Mouse (Mus musculus) limb, embryonic 12.5 days (tissue): ENCODE measurements around the gene Gfra1. TPM values are rescaled to one million over a fixed set of nuclear protein-coding genes. Genes with fewer than 3 reads are reported as not detected.

ENCODE experiments used
- ATAC-seq: fragments of 200-750 bp; cut with Nextera tagmentation; 2 replicates; pipeline ENCODE4 v1.8.0; 2017; ENCODE audit warnings: low read depth, moderate TSS enrichment; ENCODE audit not compliant: insufficient number of reproducible peaks, insufficient read depth, low FRiP score, low TSS enrichment
- H3K27ac ChIP-seq: fragments of 300-500 bp; sonication (generic); 2 replicates; pipeline ENCODE4 v1.5.1; 2016; ENCODE audit warnings: mild to moderate bottlenecking, moderate library complexity
- H3K27me3 ChIP-seq: fragments of 300-500 bp; sonication (generic); 2 replicates; pipeline ENCODE4 v1.6.1; 2016; ENCODE audit warnings: mild to moderate bottlenecking, moderate library complexity
- H3K36me3 ChIP-seq: fragments of 300-500 bp; sonication (generic); 2 replicates; pipeline ENCODE4 v1.6.1; 2016; ENCODE audit warnings: mild to moderate bottlenecking, moderate library complexity
- H3K4me1 ChIP-seq: fragments of 300-500 bp; sonication (generic); replicated peaks from 2 replicates; pipeline ENCODE4 v1.6.1; 2016
- H3K4me2 ChIP-seq: fragments of 300-500 bp; sonication (generic); 2 replicates; pipeline ENCODE4 v1.6.1; 2016; ENCODE audit warnings: mild to moderate bottlenecking, moderate library complexity
- H3K4me3 ChIP-seq: fragments of 300-500 bp; sonication (generic); replicated peaks from 2 replicates; pipeline ENCODE4 v1.5.1; 2016; ENCODE audit warnings: mild to moderate bottlenecking
- H3K9ac ChIP-seq: fragments of 300-500 bp; sonication (generic); replicated peaks from 2 replicates; pipeline ENCODE4 v1.6.1; 2016; ENCODE audit warnings: mild to moderate bottlenecking, moderate library complexity
- H3K9me3 ChIP-seq: fragments of 300-500 bp; sonication (generic); 2 replicates; pipeline ENCODE4 v1.6.1; 2016; ENCODE audit warnings: mild to moderate bottlenecking, moderate library complexity
- WGBS: fragments of 180-500 bp; shearing (Covaris S2); methylation state at CpG from one replicate; pipeline ENCODE4 v1.1.7; 2016; 5-methylcytosine and 5-hydroxymethylcytosine counted together
- polyA plus RNA-seq: library from polyadenylated mRNA; unstranded; fragments of >200 nt; fragmentation: Nextera tagmentation; extraction: Ambion mirVana; gene quantifications from 2 replicates; pipeline ENCODE4 v1.2.1, GENCODE M21; 2016

The Gfra1 gene
- polyA plus RNA-seq, 1 experiment from 2014 or later: 17.0 TPM

- Histone ChIP-seq H3K36me3 (no peaks in the 10 kb centered on the region), H3K27ac (no peak overlapping the region), H3K4me3 (no peak overlapping the region), H3K4me2 (no peak overlapping the region), H3K9ac (no peak overlapping the region), H3K4me1 (0 out of 2 replicates have a peak, but pooled peaks cover 2% of the 10 kb centered on the region), H3K27me3 (no peaks in the 10 kb centered on the region), H3K9me3 (no peaks in the 10 kb centered on the region)
- ATAC-seq: no peak
- WGBS: 86% methylated on average over 9 of the region's 9 CpGs
Observed at GRCm38 (mm10) chr19:58275281-58275680, 180.4 kb downstream of the Gfra1 start.

DNA sequence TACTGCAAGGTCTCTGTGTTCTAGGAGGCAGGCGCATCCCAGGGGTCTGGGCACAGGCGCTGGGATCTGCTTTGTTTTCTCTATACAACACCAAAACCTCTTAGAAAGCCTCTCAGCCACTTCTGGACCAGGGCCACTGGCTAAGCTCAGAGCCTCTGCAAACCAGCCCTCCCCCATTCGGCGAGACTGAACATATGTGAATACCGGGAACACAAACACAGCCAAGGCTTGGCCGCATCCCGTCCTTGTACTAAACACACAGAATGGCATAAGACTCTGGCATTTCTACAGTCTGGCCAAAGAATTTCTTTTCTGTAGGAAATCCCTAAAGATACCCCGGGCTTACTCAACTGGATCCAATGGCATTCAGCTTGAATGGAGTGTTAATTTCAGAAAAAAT, 183.9 kb downstream of the Gfra1 start:
- no peak overlapping the region for H3K4me2 ChIP-seq
- ATAC-seq: no peak
- no peaks in the 10 kb centered on the region for H3K9me3 ChIP-seq
- H3K27me3 ChIP-seq: no peaks in the 10 kb centered on the region
- 86% methylated on average over 8 of the region's 8 CpGs for WGBS
- no peak overlapping the region for H3K27ac ChIP-seq
- no peak overlapping the region for H3K4me3 ChIP-seq
- H3K4me1 ChIP-seq: peaks cover 5% of the 10 kb centered on the region
- H3K36me3 ChIP-seq: no peaks in the 10 kb centered on the region
- H3K9ac ChIP-seq: no peak overlapping the region

DNA sequence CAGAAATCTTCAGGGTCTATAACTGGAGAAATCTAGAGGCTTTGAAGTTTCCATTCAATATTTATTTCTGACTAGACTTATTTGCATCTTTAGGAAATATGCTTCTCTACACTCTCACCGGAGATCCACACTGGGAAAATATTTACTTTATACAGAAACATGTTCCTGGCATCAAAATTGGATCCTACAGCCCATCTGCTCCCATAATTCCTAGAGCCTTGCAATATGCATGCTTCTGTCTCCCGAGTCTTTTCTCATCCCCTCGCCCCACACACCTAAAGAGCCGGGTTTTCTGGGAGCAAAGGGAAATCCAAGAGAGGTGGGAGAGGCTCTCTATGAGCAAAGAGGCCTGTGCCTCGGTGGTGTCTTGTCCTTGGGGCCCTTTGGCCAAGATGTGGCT, 184.9 kb downstream of the Gfra1 start:
- Histone ChIP-seq H3K27me3 (no peaks in the 10 kb centered on the region), H3K27ac (no peak overlapping the region), H3K36me3 (no peaks in the 10 kb centered on the region), H3K4me1 (peaks cover 16% of the 10 kb centered on the region), H3K4me3 (no peak overlapping the region), H3K9me3 (no peaks in the 10 kb centered on the region), H3K9ac (no peak overlapping the region), H3K4me2 (no peak overlapping the region)
- WGBS: 93% methylated on average over 5 of the region's 5 CpGs
- no peak for ATAC-seq

- no peaks in the 10 kb centered on the region for H3K27me3 ChIP-seq
- H3K9me3 ChIP-seq: no peaks in the 10 kb centered on the region
- H3K4me1 ChIP-seq: peaks cover 19% of the 10 kb centered on the region
- ATAC-seq: no peak
- no peak overlapping the region for H3K9ac ChIP-seq
- no peak overlapping the region for H3K4me3 ChIP-seq
- H3K36me3 ChIP-seq: no peaks in the 10 kb centered on the region
- no peak overlapping the region for H3K4me2 ChIP-seq
- no peak overlapping the region for H3K27ac ChIP-seq
- WGBS: 81% methylated on average over 4 of the region's 4 CpGs
Observed at GRCm38 (mm10) chr19:58268476-58268875, 187.2 kb downstream of the Gfra1 start.

- H3K4me2 ChIP-seq: no peak overlapping the region
- no peak for ATAC-seq
Observed at GRCm38 (mm10) chr19:58266600-58266999, 189.1 kb downstream of the Gfra1 start.

GRCm38 (mm10) chr19:58260934-58261333, 194.8 kb downstream of the Gfra1 start:
- no peak for ATAC-seq
- Histone ChIP-seq H3K9me3 (no peaks in the 10 kb centered on the region), H3K4me2 (no peak overlapping the region), H3K4me3 (no peak overlapping the region), H3K36me3 (no peaks in the 10 kb centered on the region), H3K9ac (no peak overlapping the region), H3K27me3 (no peaks in the 10 kb centered on the region), H3K4me1 (peaks cover 9% of the 10 kb centered on the region), H3K27ac (no peak overlapping the region)
- 84% methylated on average over 8 of the region's 8 CpGs for WGBS

More at GRCm38 (mm10) chr19:58266600-58266999, 189.1 kb downstream of the Gfra1 start:
- Histone ChIP-seq H3K36me3 (no peaks in the 10 kb centered on the region), H3K4me3 (no peak overlapping the region), H3K27ac (peak overlapping the region; percentile 7; the same call in 1 of the 2 replicates), H3K4me1 (peaks cover 17% of the 10 kb centered on the region), H3K9me3 (no peaks in the 10 kb centered on the region), H3K27me3 (no peaks in the 10 kb centered on the region), H3K9ac (no peak overlapping the region)
- WGBS: 43% methylated on average over 7 of the region's 7 CpGs

DNA sequence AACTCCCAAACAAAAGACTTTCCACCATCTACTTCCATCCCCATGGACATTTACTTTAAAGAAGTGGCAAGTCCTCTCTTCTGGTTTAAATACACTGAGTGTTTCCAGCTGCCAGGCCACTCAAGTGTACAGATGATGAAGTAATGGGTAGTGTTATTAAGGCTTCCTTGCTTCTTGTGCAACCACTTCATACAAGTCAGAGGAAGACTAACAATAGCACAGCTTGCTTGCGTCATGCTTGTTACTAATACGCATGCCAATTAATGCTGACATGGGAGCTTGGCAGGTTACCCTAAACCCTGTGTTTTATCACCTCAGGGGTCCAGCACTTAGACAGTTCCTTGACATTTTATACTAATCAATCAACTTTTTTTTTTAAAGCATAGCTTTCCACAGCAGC, 196.5 kb downstream of the Gfra1 start:
- H3K9ac ChIP-seq: no peak overlapping the region
- no peak overlapping the region for H3K27ac ChIP-seq
- no peak overlapping the region for H3K4me2 ChIP-seq
- no peaks in the 10 kb centered on the region for H3K36me3 ChIP-seq
- H3K4me3 ChIP-seq: no peak overlapping the region
- ATAC-seq: no peak
- WGBS: 70% methylated on average over 2 of the region's 2 CpGs
- H3K9me3 ChIP-seq: no peaks in the 10 kb centered on the region
- H3K27me3 ChIP-seq: no peaks in the 10 kb centered on the region
- H3K4me1 ChIP-seq: 0 out of 2 replicates have a peak, but pooled peaks cover 4% of the 10 kb centered on the region

DNA sequence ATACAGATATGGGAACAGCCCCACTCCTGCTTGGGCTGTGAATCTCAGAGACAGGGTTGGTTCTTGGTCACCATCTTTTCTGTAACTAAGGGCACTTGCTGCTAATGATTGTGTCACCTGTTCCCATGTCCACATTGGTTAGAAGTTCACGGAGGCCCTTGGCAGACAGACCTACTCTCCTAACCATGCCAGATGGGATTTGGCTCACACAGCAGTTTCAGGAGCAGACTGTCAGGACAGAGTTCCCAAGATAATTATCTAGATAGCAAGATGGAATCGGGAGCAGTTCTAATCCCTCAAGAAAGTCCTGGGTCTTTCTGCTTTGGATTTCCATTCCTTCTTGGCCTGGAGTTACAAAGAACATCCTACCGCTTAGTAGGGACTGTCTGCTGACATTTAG, 199.2 kb downstream of the Gfra1 start:
- ATAC-seq: no peak
- no peak overlapping the region for H3K4me2 ChIP-seq
- no peaks in the 10 kb centered on the region for H3K36me3 ChIP-seq
- H3K4me1 ChIP-seq: 0 out of 2 replicates have a peak, but pooled peaks cover 4% of the 10 kb centered on the region
- H3K9ac ChIP-seq: no peak overlapping the region
- 91% methylated on average over 3 of the region's 3 CpGs for WGBS
- H3K27ac ChIP-seq: no peak overlapping the region
- no peak overlapping the region for H3K4me3 ChIP-seq
- no peaks in the 10 kb centered on the region for H3K27me3 ChIP-seq
- no peaks in the 10 kb centered on the region for H3K9me3 ChIP-seq

DNA sequence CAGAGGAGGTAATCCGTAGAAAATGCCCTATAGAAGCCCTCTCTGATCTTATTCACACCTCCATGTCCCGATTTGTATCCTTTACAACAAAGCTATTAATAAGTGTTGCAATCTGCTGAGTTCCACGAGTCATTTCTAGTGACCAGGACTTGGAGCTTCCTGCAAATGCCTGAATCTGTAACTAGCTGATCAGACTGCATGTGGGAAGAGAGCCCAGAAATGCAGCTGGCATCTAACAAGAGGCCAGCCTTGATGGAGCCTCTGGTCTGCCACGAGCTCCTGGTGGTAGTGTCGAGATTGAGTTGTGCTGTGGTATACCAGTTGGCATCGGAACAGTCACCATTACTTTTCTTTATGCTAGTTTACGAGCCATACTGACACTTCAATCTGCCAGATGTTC, 200.3 kb downstream of the Gfra1 start:
- Histone ChIP-seq H3K4me2 (no peak overlapping the region), H3K9me3 (no peaks in the 10 kb centered on the region), H3K27ac (no peak overlapping the region), H3K4me1 (0 out of 2 replicates have a peak, but pooled peaks cover 4% of the 10 kb centered on the region), H3K27me3 (no peaks in the 10 kb centered on the region), H3K36me3 (no peaks in the 10 kb centered on the region), H3K4me3 (no peak overlapping the region), H3K9ac (no peak overlapping the region)
- WGBS: 88% methylated on average over 7 of the region's 7 CpGs
- no peak for ATAC-seq

- no peak for ATAC-seq
- Histone ChIP-seq H3K4me3 (no peak overlapping the region), H3K9ac (no peak overlapping the region), H3K27ac (no peak overlapping the region), H3K36me3 (no peaks in the 10 kb centered on the region), H3K9me3 (no peaks in the 10 kb centered on the region), H3K4me1 (0 out of 2 replicates have a peak, but pooled peaks cover 2% of the 10 kb centered on the region), H3K27me3 (no peaks in the 10 kb centered on the region), H3K4me2 (no peak overlapping the region)
- 74% methylated on average over 3 of the region's 3 CpGs for WGBS
Observed at GRCm38 (mm10) chr19:58254172-58254571, 201.5 kb downstream of the Gfra1 start.

DNA sequence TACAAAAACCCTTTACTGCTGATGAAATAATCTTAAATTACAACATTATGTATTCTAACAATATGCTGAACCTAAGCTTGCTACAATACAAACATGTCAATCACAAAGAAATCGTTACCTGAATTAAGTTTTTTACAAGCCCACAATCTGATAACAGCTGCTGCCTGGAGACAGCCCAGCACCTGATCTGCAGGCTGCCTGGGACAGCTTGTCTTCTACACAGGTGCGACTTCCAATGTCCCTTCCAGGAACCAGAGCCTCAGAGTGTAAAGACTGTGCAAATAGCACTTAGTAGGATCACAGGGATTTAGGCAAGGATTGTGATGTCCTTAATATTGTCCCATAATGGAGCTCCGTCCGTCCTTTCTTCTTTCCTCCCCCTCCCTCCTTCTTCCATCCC, 204.0 kb downstream of the Gfra1 start:
- H3K9me3 ChIP-seq: no peaks in the 10 kb centered on the region
- no peak overlapping the region for H3K4me3 ChIP-seq
- H3K4me1 ChIP-seq: 0 out of 2 replicates have a peak, but pooled peaks cover 4% of the 10 kb centered on the region
- no peak for ATAC-seq
- H3K27ac ChIP-seq: no peak overlapping the region
- no peak overlapping the region for H3K4me2 ChIP-seq
- H3K27me3 ChIP-seq: no peaks in the 10 kb centered on the region
- 82% methylated on average over 4 of the region's 4 CpGs for WGBS
- H3K36me3 ChIP-seq: no peaks in the 10 kb centered on the region
- H3K9ac ChIP-seq: no peak overlapping the region

DNA sequence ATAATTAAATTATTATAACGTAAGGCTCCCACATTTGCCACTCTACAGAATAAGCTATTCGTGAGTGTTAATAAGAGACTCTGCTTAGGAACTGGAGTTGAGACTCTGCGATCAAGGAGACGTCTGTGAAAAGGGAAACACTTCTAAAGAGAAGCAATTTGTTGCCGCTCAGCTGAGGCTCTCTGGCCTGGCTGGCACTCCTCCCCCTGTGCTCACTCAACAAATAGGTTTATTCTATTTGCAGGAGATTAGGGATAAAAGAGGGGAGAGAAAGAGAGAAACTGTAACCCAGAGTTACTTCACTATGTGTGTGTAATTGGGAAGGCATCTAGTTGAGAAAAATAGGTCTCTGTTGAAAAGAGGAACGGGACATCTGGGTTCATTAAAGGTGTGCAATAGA, 204.6 kb downstream of the Gfra1 start:
- H3K9ac ChIP-seq: no peak overlapping the region
- 60% methylated on average over 6 of the region's 6 CpGs for WGBS
- H3K4me3 ChIP-seq: no peak overlapping the region
- H3K9me3 ChIP-seq: no peaks in the 10 kb centered on the region
- H3K36me3 ChIP-seq: no peaks in the 10 kb centered on the region
- H3K27me3 ChIP-seq: no peaks in the 10 kb centered on the region
- no peak overlapping the region for H3K27ac ChIP-seq
- ATAC-seq: no peak
- no peak overlapping the region for H3K4me2 ChIP-seq
- H3K4me1 ChIP-seq: 0 out of 2 replicates have a peak, but pooled peaks cover 4% of the 10 kb centered on the region
